Mouse (Mus musculus) small intestine, adult 2 months (tissue): Measurements from ENCODE around the gene Rgs9bp.

Source experiments
- CTCF ChIP-seq: fragments of 200-500 bp; IDR thresholded peaks from 2 replicates; pipeline ENCODE4 v1.5.1; 2012; ENCODE audit warnings: low read depth, mild to moderate bottlenecking, control low read depth, inconsistent platforms, low read length, moderate library complexity, mixed read lengths; ENCODE audit not compliant: insufficient replicate concordance, insufficient read length; ENCODE audit errors: extremely low read depth
- POLR2A ChIP-seq: fragments of 200-500 bp; IDR thresholded peaks from 2 replicates; pipeline ENCODE4 v1.6.1; 2012; ENCODE audit warnings: low read depth, mild to moderate bottlenecking, control low read depth, inconsistent platforms, low read length, moderate library complexity

DNA sequence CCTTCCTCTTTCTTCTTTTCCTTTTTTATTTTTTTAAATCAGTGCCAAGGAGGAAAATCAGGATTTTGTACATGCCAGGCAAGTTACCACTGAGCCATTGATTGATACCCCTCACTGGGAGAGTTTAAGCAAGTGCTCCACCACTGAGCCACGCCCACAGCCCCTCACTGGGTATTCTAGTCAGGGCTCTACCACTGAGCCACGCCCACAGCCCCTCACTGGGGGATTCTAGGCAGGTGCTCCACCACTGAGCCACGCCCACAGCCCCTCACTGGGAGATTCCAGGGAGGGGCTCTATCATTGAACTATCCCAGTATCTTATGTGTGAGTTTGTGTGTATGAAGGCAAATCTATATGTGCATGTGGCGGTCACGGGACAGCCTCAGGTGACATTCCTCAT, 8.9 kb upstream of the Rgs9bp start:
- no peak for TF ChIP-seq CTCF
- TF ChIP-seq POLR2A: no peak
